Comparison of ENCODE assay signal across 12 mouse cellular contexts in the genomic region with DNA sequence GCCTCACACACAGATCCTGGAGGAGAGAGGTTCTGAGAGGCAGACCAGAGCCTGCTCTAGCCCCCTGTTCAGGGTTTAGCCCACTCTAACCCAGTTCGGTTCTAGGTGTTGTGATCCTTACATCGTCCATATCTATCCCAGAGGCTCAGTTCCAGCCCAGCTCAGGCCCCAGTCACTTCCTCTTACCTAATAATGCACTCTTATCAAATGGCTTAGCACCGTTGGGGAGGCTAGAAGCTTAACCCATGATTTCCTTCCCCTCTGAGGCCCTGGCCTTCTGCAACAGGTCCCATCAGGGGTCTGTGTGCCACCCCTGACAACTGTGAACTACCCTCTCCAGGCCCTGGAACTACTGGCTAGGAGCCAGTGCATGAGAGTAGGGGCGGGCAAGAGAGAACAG. TPM values are rescaled to one million over a fixed set of nuclear protein-coding genes. Genes with fewer than 3 reads are reported as not detected.
A peak's percentile ranks its signal among the peaks of the same experiment; 100 is the strongest.
DNase-seq lines count a peak whose midpoint lies in the region; ATAC-seq and TF ChIP-seq lines count a peak whose summit lies in the region.
"Had no signal": no experiment of that assay in that cellular context is flagged by ENCODE, and none has a peak within 500 bp of the region (broad histone marks: within the 10 kb centered on the region; RNA-seq: fewer than 3 reads in every experiment).

No protein-coding gene starts in this region.

- no peak for TF ChIP-seq CTCF in MEL (IDR thresholded peaks at IDR 0.05 in 2 of 3, conservative IDR thresholded peaks at IDR 0.05 in 1 of 3; ENCODE audit: control insufficient read depth in 1 of 3, insufficient read depth in 1 of 3, low read depth in 2 of 3, low read length in 3 of 3, poor library complexity in 1 of 3, severe bottlenecking in 1 of 3)

- WGBS in liver, embryonic 11.5 days: 22% methylated on average over 4 of the region's 4 CpGs
- WGBS in intestine, embryonic 15.5 days: 44% methylated on average over 4 of the region's 4 CpGs

- H3K27ac ChIP-seq in liver, embryonic 11.5 days (ENCODE audit: low read depth, low read length): peak overlapping the region; percentile 56; the same call in 1 of the 2 replicates
- peak overlapping the region; percentile 89 for H3K27ac ChIP-seq in MEL (ENCODE audit: control insufficient read depth, low read depth, low read length)
- peak overlapping the region; percentile 44; the same call in 1 of the 2 replicates for H3K27ac ChIP-seq in intestine, embryonic 15.5 days
- H3K27ac ChIP-seq: hindbrain, embryonic 12.5 days had no signal

- no peaks in the 10 kb centered on the region for H3K9me3 ChIP-seq in liver, embryonic 11.5 days (ENCODE audit: control insufficient read depth, low read length)
- no peaks in the 10 kb centered on the region for H3K9me3 ChIP-seq in MEL (replicated peaks; ENCODE audit: insufficient read depth, low read length)
- no peaks in the 10 kb centered on the region for H3K9me3 ChIP-seq in intestine, embryonic 15.5 days
- H3K9me3 ChIP-seq in megakaryocyte, embryonic 14.5 days: no peaks in the 10 kb centered on the region
- H3K9me3 ChIP-seq: hindbrain, embryonic 12.5 days had no signal

- H3K27me3 ChIP-seq in liver, embryonic 11.5 days (replicated peaks; ENCODE audit: control insufficient read depth, insufficient read depth, low read length): peaks cover 5% of the 10 kb centered on the region
- H3K27me3 ChIP-seq in MEL (ENCODE audit: control insufficient read depth in 1 of 2, insufficient read depth in 2 of 2, low read length in 2 of 2): no peaks in the 10 kb centered on the region
- peaks cover 10% of the 10 kb centered on the region for H3K27me3 ChIP-seq in intestine, embryonic 15.5 days (replicated peaks)
- H3K27me3 ChIP-seq in megakaryocyte, embryonic 14.5 days (replicated peaks): peaks cover 2% of the 10 kb centered on the region

- peak; percentile 78 to 81 for TF ChIP-seq EP300 in MEL (IDR thresholded peaks at IDR 0.05; ENCODE audit: low read depth in 1 of 2, low read length in 2 of 2)

- TF ChIP-seq POLR2A in MEL (IDR thresholded peaks at IDR 0.05; ENCODE audit: control insufficient read depth in 1 of 2, insufficient read depth in 1 of 2, low read depth in 1 of 2, low read length in 2 of 2, poor library complexity in 1 of 2): peak in 1 of 2 experiments; percentile 37; a peak in 1 of 4 replicates

- H3K36me3 ChIP-seq in liver, embryonic 11.5 days (ENCODE audit: control insufficient read depth, insufficient read depth, low read length): no peaks in the 10 kb centered on the region
- peaks cover 0 to 20% of the 10 kb centered on the region in 2 experiments; a peak in 2 of 4 replicates for H3K36me3 ChIP-seq in MEL (ENCODE audit: control insufficient read depth in 1 of 2, insufficient read depth in 2 of 2, low read length in 2 of 2)
- no peaks in the 10 kb centered on the region for H3K36me3 ChIP-seq in intestine, embryonic 15.5 days
- peaks cover 27% of the 10 kb centered on the region for H3K36me3 ChIP-seq in megakaryocyte, embryonic 14.5 days (replicated peaks; ENCODE audit: low read length)
- H3K36me3 ChIP-seq: hindbrain, embryonic 12.5 days had no signal

- no peak for TF ChIP-seq RAD21 in MEL (IDR thresholded peaks at IDR 0.05; ENCODE audit: low read depth, low read length)

- peaks cover 19% of the 10 kb centered on the region for H3K4me1 ChIP-seq in liver, embryonic 11.5 days (replicated peaks; ENCODE audit: control insufficient read depth, insufficient read depth, low read length)
- peaks cover 5 to 24% of the 10 kb centered on the region in 2 experiments for H3K4me1 ChIP-seq in MEL (ENCODE audit: control insufficient read depth in 1 of 2, insufficient read depth in 2 of 2, low read length in 2 of 2)
- H3K4me1 ChIP-seq in intestine, embryonic 15.5 days (replicated peaks): peaks cover 22% of the 10 kb centered on the region
- peaks cover 78% of the 10 kb centered on the region for H3K4me1 ChIP-seq in megakaryocyte, embryonic 14.5 days

- no peak overlapping the region; the same call in 1 of the 2 replicates for H3K4me2 ChIP-seq in liver, embryonic 11.5 days
- no peak overlapping the region for H3K4me2 ChIP-seq in intestine, embryonic 15.5 days (replicated peaks)
- H3K4me2 ChIP-seq: hindbrain, embryonic 12.5 days had no signal

- H3K79me2 ChIP-seq in MEL (ENCODE audit: control insufficient read depth, insufficient read depth, low read length, poor library complexity): peaks cover 15% of the 10 kb centered on the region

- H3K4me3 ChIP-seq in liver, embryonic 11.5 days (ENCODE audit: low read depth, low read length): no peak overlapping the region
- peak overlapping the region; percentile 60 to 68 for H3K4me3 ChIP-seq in MEL (ENCODE audit: control insufficient read depth in 1 of 2, insufficient read depth in 1 of 2, low read depth in 2 of 2, low read length in 2 of 2)
- no peak overlapping the region for H3K4me3 ChIP-seq in intestine, embryonic 15.5 days (replicated peaks)
- H3K4me3 ChIP-seq in megakaryocyte, embryonic 14.5 days (replicated peaks): peak overlapping the region; percentile 90
- H3K4me3 ChIP-seq: hindbrain, embryonic 12.5 days had no signal

- 0 out of 2 replicates have a peak overlapping the region, but pooled peaks have one; percentile 20 for H3K9ac ChIP-seq in liver, embryonic 11.5 days (ENCODE audit: low read depth, low read length)
- H3K9ac ChIP-seq in MEL (ENCODE audit: control insufficient read depth, low read depth, low read length, poor library complexity, severe bottlenecking): peak overlapping the region; percentile 75
- no peak overlapping the region for H3K9ac ChIP-seq in intestine, embryonic 15.5 days
- H3K9ac ChIP-seq: hindbrain, embryonic 12.5 days had no signal

- 0 out of 2 replicates have a peak, but pooled peaks have one; percentile 17 for ATAC-seq in liver, embryonic 11.5 days (replicated peaks; ENCODE audit: low FRiP score)
- no peak for ATAC-seq in intestine, embryonic 15.5 days

- no peak for DNase-seq in liver, embryonic 11.5 days (ENCODE audit: low spot score)
- no peak for DNase-seq in liver
- peak; percentile 85 for DNase-seq in MEL (ENCODE audit: low read depth, low spot score)
- DNase-seq in layer of hippocampus, adult 8-10 months (ENCODE audit: low spot score in 2 of 2): no peak
- DNase-seq in cerebellum, adult 11 months: no peak
- DNase-seq in cerebellum, postnatal 25 days: no peak
- DNase-seq: kidney, postnatal 36 days had no signal

TF ChIP-seq in MEL, 35 proteins besides CTCF, POLR2A, EP300 and RAD21 (continues in another document):
- TF ChIP-seq JUND (IDR thresholded peaks at IDR 0.05; ENCODE audit: low read depth, low read length) (no peak), TCF12 (IDR thresholded peaks at IDR 0.05; ENCODE audit: low read depth, low read length) (peak; percentile 63), NRF1 (IDR thresholded peaks at IDR 0.05; ENCODE audit: insufficient read depth, low read depth, low read length, poor library complexity, severe bottlenecking) (no peak), UBTF (IDR thresholded peaks at IDR 0.05; ENCODE audit: borderline replicate concordance, insufficient read depth, low read depth, low read length) (no peak)

RNA-seq across cellular contexts. Expression of a gene that starts 1.0 kb away (rescaled TPM):
- 2.9 and 3.5 TPM in 2 replicates for polyA plus RNA-seq in liver, embryonic 11.5 days (2014; fragmentation: Nextera tagmentation; extraction: Ambion mirVana)
- total RNA-seq in MEL (2012; rRNA removed): 6.4 and 7.4 TPM in 2 replicates
- polyA plus RNA-seq in MEL (2012; ENCODE audit: insufficient read depth in 1 of 2, insufficient read length in 2 of 2, low read depth in 1 of 2, low replicate concordance in 2 of 2, missing spikeins in 1 of 2): 10 to 100 TPM in 1 of 2 experiments, not detected in 1; 21.2 TPM
- polyA plus RNA-seq in intestine, embryonic 15.5 days (2015; fragmentation: Nextera tagmentation; extraction: Ambion mirVana): 1.2 and 1.6 TPM in 2 replicates
- polyA plus RNA-seq in megakaryocyte, embryonic 14.5 days (2012; ENCODE audit: insufficient read depth, low replicate concordance): 14.4 and 25.8 TPM in 2 replicates
- 1 to 10 TPM; 2.6 to 7.6 (median 4.7) TPM for total RNA-seq in layer of hippocampus, adult 8-10 months (2022)

RNA-seq across cellular contexts. Expression of a gene that starts 16.4 kb away (rescaled TPM):
- polyA plus RNA-seq in liver, embryonic 11.5 days (2014; fragmentation: Nextera tagmentation; extraction: Ambion mirVana): 32.3 and 33.0 TPM in 2 replicates
- total RNA-seq in MEL (2012; rRNA removed): 6.7 and 8.6 TPM in 2 replicates
- 10 to 100 TPM in 1 of 2 experiments, not detected in 1; 14.5 TPM for polyA plus RNA-seq in MEL (2012; ENCODE audit: insufficient read depth in 1 of 2, insufficient read length in 2 of 2, low read depth in 1 of 2, low replicate concordance in 2 of 2, missing spikeins in 1 of 2)
- 21.0 and 23.4 TPM in 2 replicates for polyA plus RNA-seq in intestine, embryonic 15.5 days (2015; fragmentation: Nextera tagmentation; extraction: Ambion mirVana)
- 374 and 820 TPM in 2 replicates for polyA plus RNA-seq in megakaryocyte, embryonic 14.5 days (2012; ENCODE audit: insufficient read depth, low replicate concordance)
- 10 to 100 TPM; 58.4 to 69.8 (median 63.7) TPM for total RNA-seq in layer of hippocampus, adult 8-10 months (2022)

RNA-seq across cellular contexts. Expression of a gene that starts 25.4 kb away (rescaled TPM):
- polyA plus RNA-seq in liver, embryonic 11.5 days (2014; fragmentation: Nextera tagmentation; extraction: Ambion mirVana): 0.16 TPM in 1 of 2 replicates, not detected in the other
- 0.08 and 0.10 TPM in 2 replicates for total RNA-seq in MEL (2012; rRNA removed)
- polyA plus RNA-seq in MEL (2012; ENCODE audit: insufficient read depth in 1 of 2, insufficient read length in 2 of 2, low read depth in 1 of 2, low replicate concordance in 2 of 2, missing spikeins in 1 of 2): under 1 TPM in 1 of 2 experiments, not detected in 1; 0.53 TPM
- 0.30 TPM in 2 replicates for polyA plus RNA-seq in intestine, embryonic 15.5 days (2015; fragmentation: Nextera tagmentation; extraction: Ambion mirVana)
- polyA plus RNA-seq in megakaryocyte, embryonic 14.5 days (2012; ENCODE audit: insufficient read depth, low replicate concordance): 0.30 and 0.55 TPM in 2 replicates
- total RNA-seq in layer of hippocampus, adult 8-10 months (2022): 10 to 100 TPM; 11.8 to 16.0 (median 12.9) TPM
- total RNA-seq: gastrocnemius, adult 8-10 months had no signal
- polyA plus RNA-seq: hindbrain, embryonic 12.5 days had no signal

RNA-seq across cellular contexts. Expression of a gene that starts 33.3 kb away (rescaled TPM):
- polyA plus RNA-seq in liver, embryonic 11.5 days (2014; fragmentation: Nextera tagmentation; extraction: Ambion mirVana): 0.14 and 0.19 TPM in 2 replicates
- total RNA-seq in MEL (2012; rRNA removed): 1.3 and 1.7 TPM in 2 replicates
- 1 to 10 TPM in 1 of 2 experiments, not detected in 1; 2.4 TPM for polyA plus RNA-seq in MEL (2012; ENCODE audit: insufficient read depth in 1 of 2, insufficient read length in 2 of 2, low read depth in 1 of 2, low replicate concordance in 2 of 2, missing spikeins in 1 of 2)
- polyA plus RNA-seq in intestine, embryonic 15.5 days (2015; fragmentation: Nextera tagmentation; extraction: Ambion mirVana): 1.1 TPM in 2 replicates
- 0.57 TPM in 1 of 2 replicates, not detected in the other for polyA plus RNA-seq in megakaryocyte, embryonic 14.5 days (2012; ENCODE audit: insufficient read depth, low replicate concordance)
- total RNA-seq in layer of hippocampus, adult 8-10 months (2022): 1 to 10 TPM; 6.2 to 8.4 (median 6.6) TPM

RNA-seq across cellular contexts. Expression of a gene that starts 43.4 kb away (rescaled TPM):
- polyA plus RNA-seq in liver, embryonic 11.5 days (2014; fragmentation: Nextera tagmentation; extraction: Ambion mirVana): not detected in 2 replicates
- total RNA-seq in MEL (2012; rRNA removed): not detected in 2 replicates
- not detected for polyA plus RNA-seq in MEL (2012; ENCODE audit: insufficient read depth in 1 of 2, insufficient read length in 2 of 2, low read depth in 1 of 2, low replicate concordance in 2 of 2, missing spikeins in 1 of 2)
- 41.2 and 48.8 TPM in 2 replicates for polyA plus RNA-seq in intestine, embryonic 15.5 days (2015; fragmentation: Nextera tagmentation; extraction: Ambion mirVana)
- 17.2 and 54.9 TPM in 2 replicates for polyA plus RNA-seq in megakaryocyte, embryonic 14.5 days (2012; ENCODE audit: insufficient read depth, low replicate concordance)
- total RNA-seq in layer of hippocampus, adult 8-10 months (2022): not detected
- total RNA-seq: gastrocnemius, adult 8-10 months; left cerebral cortex, postnatal 10 days had no signal
- polyA plus RNA-seq: hindbrain, embryonic 12.5 days had no signal

Comparison
In these comparisons a context has a peak if more than half of its experiments do, and no peak if none do; other contexts are left out.
1. H3K4me3 ChIP-seq: peak in MEL (2 of 2) and megakaryocyte, embryonic 14.5 days (single experiment); none in liver, embryonic 11.5 days (single experiment) and intestine, embryonic 15.5 days (single experiment).
2. RNA of a gene that starts 16.4 kb away (polyA plus RNA-seq): 374 to 820 TPM in megakaryocyte, embryonic 14.5 days; 32.3 to 33.0 TPM in liver, embryonic 11.5 days, 21.0 to 23.4 TPM in intestine, embryonic 15.5 days and 14.5 TPM in MEL; every median in the first group is over 10 times any median in the second.
3. Peak in every context shown above with its lines, with median percentiles within 50 percentile points of each other: H3K27ac ChIP-seq.